Mouse (Mus musculus) 416B (cell line): Measurements from ENCODE around the gene Chpf.

Source experiments
- DNase-seq: peaks from one replicate; pipeline ENCODE4 v3.0.0; 2011; ENCODE audit warnings: low read depth

The Chpf gene

DNA sequence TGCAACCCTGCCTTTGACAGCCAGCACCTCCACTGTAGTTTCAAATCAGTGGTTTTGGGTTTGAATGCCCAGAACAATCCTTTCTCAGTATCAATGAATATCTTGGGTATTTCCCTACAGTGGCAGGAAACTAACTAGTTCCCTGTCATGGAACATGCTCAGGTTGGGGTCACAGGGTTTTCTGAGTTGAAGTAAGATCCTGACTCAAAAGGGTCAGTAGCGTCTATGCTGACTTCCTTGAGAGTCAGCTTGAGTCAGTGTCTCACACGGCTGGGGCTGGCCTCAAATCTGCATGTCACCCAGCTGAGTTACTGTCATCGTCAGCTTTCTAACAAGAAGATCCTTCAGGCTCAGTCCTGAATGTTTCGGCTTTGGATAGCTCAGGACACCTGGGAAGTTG lies 19.8 kb upstream of the Chpf start:
- DNase-seq = no peak

DNA sequence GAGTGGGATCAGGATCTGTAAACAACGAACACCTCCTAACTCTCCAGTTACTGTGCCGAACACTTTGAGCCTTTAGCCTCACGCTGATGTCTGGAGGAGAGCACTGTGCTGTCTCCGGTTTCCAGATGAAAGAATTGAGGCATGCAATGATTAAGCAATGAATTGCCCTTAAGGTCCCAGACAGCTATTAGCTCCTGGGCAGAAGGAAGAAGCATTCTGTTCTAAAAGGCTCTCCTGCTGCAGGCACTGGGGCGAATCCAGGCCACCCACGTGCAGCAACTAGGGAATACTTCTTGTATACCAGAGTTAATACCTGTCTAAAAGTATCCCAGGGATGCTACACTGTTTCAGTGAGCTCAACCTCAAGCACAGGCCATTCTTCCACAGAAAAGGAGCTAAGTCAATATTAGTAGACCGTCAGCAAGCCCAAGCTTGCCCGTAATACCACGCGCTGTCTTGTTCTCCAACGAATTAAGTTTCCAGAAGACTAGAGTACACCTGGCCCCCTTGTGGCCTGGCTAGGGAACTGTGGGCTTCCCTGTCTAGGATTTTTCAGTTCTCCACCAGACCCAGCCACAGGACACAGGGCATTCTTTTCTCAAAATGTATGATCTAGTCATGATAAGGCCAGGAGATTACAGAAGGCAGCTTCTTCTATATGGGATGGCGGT lies 15.9 kb upstream of the Chpf start:
- peak; percentile 31 for DNase-seq

- no peak for DNase-seq
Observed at GRCm38 (mm10) chr1:75492579-75493170, 13.6 kb upstream of the Chpf start.

GRCm38 (mm10) chr1:75490785-75491551 lies 11.9 kb upstream of the Chpf start:
- DNase-seq = no peak

DNA sequence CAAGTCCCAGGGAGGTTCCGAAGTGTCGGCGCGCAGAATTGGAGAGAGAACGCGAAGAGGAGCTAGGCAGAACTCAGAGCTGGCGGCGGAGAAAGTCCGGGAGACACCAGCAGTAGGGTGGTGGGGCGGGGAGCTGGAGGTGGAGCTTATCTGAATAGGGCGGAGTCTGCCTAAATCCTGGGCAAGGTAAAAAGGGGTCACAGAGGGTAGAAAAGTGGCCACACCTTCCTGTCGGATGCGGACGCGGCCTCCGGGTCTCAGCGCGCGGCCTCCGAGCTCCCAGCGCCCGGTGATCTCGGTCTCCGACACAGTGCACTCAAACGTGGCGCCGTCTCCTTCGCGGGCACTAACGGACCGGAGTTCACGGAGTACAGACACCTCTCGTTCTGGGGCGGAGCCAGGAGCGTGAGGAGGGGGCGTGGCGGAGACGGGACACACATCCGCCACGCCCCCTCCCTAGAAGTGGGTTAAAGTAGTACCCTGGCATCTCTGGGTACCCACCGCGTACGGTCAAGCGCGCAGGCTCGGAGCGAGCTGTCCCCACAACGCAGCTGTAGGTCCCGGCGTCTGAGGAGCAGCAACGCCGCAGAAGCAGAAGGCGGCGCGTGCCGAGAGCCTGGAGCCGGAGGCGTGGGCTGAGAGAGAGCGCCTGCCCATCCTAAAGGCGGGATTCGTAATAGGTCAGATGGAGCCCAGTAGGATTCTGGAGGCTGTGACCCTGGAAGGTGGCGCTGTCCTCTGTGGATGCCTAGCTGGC lies 8.5 kb upstream of the Chpf start:
- no peak for DNase-seq

DNA sequence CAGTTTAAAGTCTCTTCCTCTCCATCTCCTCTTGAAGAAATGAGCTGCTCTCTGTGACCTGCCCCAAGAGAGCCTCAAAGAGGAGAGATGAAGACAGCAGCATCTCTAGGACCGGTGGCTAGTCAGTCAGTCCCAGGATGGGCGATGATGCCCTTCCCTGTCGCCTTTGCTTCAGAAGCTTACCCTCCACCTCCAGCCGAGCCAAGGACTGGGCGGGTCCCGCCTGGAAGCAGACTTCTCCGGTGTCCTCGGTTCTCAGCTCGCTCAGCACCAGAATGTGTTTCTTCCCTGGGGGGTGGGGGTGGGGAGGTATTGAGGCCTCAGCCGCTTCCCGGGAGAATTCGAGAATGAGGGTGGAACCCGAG lies 7.9 kb upstream of the Chpf start:
- DNase-seq = no peak

DNA sequence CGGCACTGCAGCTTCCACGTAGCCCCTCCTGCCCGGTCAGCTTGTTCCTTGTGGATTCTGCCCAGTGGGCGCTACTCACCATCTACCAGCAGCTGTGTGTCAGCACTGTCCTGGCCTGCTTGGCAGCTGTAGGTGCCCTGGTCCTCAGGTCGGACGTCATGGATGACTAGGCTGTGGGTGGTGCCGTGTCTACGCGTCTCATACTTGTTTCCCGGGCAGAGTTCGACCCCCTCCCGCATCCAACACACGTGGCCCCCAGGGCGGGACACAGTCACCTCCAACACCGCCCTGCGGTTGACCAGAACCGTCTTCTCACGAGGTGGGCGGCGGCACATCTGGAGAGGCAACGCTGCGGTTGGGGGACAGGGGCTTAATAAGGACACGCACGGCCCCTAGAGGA lies 7.5 kb upstream of the Chpf start:
- no peak for DNase-seq

- DNase-seq = no peak
Observed at GRCm38 (mm10) chr1:75480735-75481134, 1.6 kb upstream of the Chpf start.

- DNase-seq = no peak
Observed at GRCm38 (mm10) chr1:75480036-75480435, 929 bp upstream of the Chpf start.

GRCm38 (mm10) chr1:75479635-75479989 lies 505 bp upstream of the Chpf start:
- no peak for DNase-seq

- DNase-seq = peak; percentile 34
Observed at GRCm38 (mm10) chr1:75478497-75478896, 610 bp downstream of the Chpf start.

DNA sequence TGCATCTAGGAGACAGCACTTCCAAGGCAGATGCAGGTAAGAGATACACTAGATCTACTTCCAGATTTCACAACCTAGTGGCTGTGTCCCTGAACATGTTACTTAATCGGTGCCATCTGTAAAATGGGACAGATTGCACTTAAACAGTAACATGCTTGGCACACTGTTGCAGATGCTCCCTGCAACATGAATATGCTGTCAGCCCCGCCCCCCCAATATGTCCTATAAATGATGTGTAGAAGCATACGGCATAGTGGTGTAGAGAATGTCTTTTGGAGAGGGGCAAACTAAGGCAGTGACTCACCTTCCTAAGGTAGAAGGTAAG lies 1.2 kb downstream of the Chpf start:
- no peak for DNase-seq

DNA sequence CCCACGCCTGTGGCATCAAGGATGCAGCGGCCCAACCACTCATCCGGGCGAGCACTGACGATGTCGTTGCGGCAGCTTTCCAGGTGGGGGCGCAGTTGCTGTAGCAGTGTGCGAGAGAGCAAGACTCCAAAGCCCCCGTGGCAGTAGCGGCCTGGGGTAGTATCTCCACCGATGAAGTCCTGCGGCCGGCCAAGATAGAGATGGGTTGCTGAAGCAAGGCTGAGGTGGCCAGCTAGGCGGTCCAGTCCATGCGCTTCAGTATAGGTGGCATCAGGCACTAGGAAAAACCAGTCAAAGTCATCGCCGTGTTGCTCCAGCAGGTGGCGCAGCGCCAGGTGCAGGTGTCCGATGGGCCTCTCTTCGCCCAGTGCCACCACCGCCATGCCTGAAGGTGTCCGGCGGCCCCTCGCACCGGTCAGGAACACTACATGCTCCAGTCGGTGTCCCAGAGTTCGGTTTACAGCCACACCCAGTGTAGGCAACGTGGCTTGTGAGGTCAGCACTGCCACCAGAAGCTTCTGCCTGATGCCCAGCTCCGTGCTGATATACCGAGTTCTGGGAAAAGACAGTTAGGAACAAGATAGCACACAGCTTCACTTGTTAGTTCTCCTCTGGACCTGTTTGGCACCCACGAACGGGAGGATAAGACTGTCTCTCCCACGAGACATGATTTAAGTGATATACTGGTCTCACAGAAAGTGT lies 1.7 kb downstream of the Chpf start:
- peak; percentile 22 for DNase-seq

DNA sequence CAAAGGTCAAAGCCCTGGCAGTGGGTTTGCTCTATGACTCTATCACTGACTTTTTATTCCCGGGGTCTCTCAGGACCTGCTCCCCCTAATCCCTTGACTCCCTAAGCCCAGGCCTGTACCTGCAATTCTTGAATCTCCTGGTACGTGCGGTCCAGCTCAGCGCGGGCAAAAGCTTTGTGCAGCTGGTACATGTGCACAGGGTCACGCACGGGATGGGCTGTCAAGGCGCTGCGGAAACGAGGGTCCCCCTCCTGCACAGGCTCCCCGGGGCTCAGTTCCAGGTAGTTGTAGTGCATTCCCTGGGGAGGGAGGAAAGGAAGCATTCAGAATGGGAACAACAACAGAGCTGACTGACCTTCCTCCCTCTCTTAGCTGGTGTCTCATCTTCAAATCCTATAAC lies 2.7 kb downstream of the Chpf start:
- no peak for DNase-seq

DNA sequence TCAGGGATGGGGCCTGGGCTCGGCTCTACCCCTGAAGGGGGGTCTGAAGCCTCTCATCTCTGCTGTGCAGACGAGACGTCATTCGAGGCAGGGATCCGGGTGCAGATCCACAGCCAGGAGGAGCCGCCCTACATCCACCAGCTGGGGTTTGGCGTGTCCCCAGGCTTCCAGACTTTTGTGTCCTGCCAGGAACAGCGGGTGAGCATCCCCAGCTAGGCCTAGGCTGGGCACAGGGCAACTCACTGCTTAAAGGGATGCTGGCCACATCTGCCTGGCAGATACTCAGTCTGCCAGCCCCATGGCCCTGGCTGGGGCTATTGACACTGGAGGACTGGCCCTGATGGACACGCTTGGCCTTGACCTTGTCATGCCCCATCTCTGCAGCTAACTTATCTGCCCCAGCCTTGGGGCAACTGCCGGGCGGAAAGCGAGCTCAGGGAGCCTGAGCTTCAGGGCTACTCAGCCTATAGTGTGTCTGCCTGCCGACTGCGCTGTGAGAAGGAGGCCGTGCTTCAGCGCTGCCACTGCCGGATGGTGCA lies 9.8 kb downstream of the Chpf start:
- DNase-seq = no peak

GRCm38 (mm10) chr1:75467215-75467927 lies 11.7 kb downstream of the Chpf start:
- peak; percentile 59 for DNase-seq

DNA sequence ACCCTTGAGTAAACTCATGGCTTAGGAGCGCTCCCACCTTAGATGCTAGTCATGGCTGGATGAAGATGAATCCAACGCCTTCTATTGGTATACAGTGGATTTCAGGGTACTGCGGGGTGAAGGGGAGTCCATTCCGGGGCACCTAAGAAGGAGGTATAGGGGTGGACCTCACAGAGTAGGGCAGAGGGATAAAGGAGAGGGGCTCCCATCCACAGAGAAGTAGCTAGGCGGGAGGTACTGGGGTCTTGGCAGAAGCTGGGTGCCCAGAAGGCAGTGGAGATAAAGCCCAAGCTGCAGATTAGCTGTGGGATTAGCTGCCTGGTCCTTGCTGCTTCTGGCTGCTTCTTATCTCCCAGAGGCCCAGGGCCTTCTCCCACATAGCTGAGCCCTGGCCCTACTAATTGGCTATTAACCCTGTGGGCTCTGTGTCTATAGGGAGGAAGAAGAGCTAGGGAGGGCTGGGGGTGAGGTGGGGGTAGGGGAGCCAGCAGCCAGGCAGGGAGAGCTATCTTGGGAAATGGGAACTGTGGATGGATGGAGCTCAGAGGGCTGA lies 15.4 kb downstream of the Chpf start:
- DNase-seq = no peak

GRCm38 (mm10) chr1:75462636-75463035 lies 16.5 kb downstream of the Chpf start:
- no peak for DNase-seq

GRCm38 (mm10) chr1:75460297-75460696 lies 18.8 kb downstream of the Chpf start:
- no peak for DNase-seq

DNA sequence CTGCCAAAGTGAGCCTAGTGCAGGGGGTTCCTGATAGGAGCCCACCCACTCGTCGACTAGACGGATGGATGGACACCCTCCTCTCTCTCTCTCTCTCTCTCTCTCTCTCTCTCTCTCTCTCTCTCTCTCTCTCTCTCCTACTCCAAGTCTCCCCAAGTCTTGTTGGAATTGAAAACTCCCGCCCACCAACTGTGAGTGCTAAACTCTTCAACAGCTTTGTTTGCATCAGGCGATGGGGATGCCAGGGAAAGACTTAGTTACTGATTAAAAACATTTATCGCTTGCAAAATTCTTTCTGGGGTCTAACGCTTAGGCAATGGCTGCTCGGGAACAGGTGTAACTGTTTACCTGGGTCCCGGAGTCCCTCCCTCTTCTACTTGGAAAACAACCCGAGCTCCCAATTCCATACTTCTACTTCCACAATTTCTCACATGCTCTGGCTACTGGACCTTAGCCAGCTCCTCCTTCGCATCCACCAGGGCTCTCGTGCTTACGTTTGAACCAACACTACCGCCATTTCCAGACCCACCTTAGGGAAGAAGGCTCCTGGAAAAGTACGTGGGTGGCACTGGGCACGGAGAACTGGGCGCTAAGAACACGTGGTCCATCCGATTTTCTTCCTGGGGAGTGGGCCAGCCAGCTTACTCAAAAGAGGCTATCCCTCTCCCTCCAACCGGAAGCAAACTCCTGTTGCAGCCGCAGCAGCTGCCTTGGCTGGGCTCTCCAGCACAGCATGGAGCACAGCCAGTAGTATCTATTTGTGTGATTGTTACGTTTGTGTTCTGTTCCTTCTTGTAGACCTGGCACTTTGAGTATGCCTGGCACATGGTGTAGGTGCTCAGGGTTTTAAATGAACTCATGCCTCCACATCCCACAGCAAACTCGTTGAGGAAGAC lies 20.1 kb downstream of the Chpf start:
- DNase-seq = no peak
